ENCODE assay signal across 8 mouse cellular contexts in genomic region chr3:146404311-146405201, GRCm38 (mm10). TPM values are rescaled to one million over a fixed set of nuclear protein-coding genes. Genes with fewer than 3 reads are reported as not detected.
A peak's percentile ranks its signal among the peaks of the same experiment; 100 is the strongest.
DNase-seq lines count a peak whose midpoint lies in the region.

Gene Ssx2ip (plus strand): TSS chr3:146404642.

- H3K4me1 ChIP-seq in megakaryocyte, embryonic 14.5 days: peaks cover 56% of the 10 kb centered on the region

- H3K27me3 ChIP-seq in megakaryocyte, embryonic 14.5 days (replicated peaks): peaks cover 3% of the 10 kb centered on the region

- peak; percentile 97 to 99 for DNase-seq in adrenal gland, adult (ENCODE audit: inconsistent age in 2 of 2, low spot score in 1 of 2)
- peak; percentile 95 for DNase-seq in embryo, embryonic 10 days (ENCODE audit: low spot score)
- peak; percentile 99 for DNase-seq in gastrocnemius, postnatal 10 days
- DNase-seq in induced T-regulatory cell, adult 2 months (ENCODE audit: low read depth): peak; percentile 93
- DNase-seq in left cerebral cortex, adult 9 months (ENCODE audit: low spot score in 2 of 2): peak; percentile 79 to 96
- DNase-seq in right cerebral cortex, adult 2 months (ENCODE audit: low spot score in 2 of 2): peak; percentile 97 to 99
- peak; percentile 99 for DNase-seq in urinary bladder, postnatal 10 days (ENCODE audit: low spot score)

- peak within 1 kb of the TSS; percentile 98 for H3K4me3 ChIP-seq in megakaryocyte, embryonic 14.5 days (replicated peaks)

- H3K36me3 ChIP-seq in megakaryocyte, embryonic 14.5 days (replicated peaks; ENCODE audit: low read length): peaks cover 36% of the 10 kb centered on the region

- peaks cover 20% of the 10 kb centered on the region for H3K9me3 ChIP-seq in megakaryocyte, embryonic 14.5 days

RNA-seq across cellular contexts. Expression of gene Ssx2ip, which starts in this region (rescaled TPM):
- 10 to 100 TPM; 16.2 to 17.5 TPM for total RNA-seq in gastrocnemius, postnatal 10 days (2021)
- 0.51 and 10.1 TPM in 2 replicates for polyA plus RNA-seq in megakaryocyte, embryonic 14.5 days (2012; ENCODE audit: insufficient read depth, low replicate concordance)

Comparison
In these comparisons a context has a peak if more than half of its experiments do, and no peak if none do; other contexts are left out.
1. Peak in every context shown above with its lines: DNase-seq and H3K4me3 ChIP-seq.